Mouse (Mus musculus): Measurements from ENCODE around the gene Prkg1.

Gene Prkg1

GRCm38 (mm10) chr19:31743241-31744045, 21.4 kb downstream of the Prkg1 start:
- DNase-seq: no peak

GRCm38 (mm10) chr19:31714900-31715299, 49.9 kb downstream of the Prkg1 start:
- no peak for DNase-seq

- DNase-seq: no peak
These were observed 50.4 kb downstream of the Prkg1 start for GRCm38 (mm10) chr19:31714418-31714817.

- no peak for DNase-seq
These were observed 51.5 kb downstream of the Prkg1 start for GRCm38 (mm10) chr19:31713321-31713720.

GRCm38 (mm10) chr19:31710336-31710735, 54.5 kb downstream of the Prkg1 start:
- DNase-seq: no peak

- DNase-seq: no peak
These were observed 60.8 kb downstream of the Prkg1 start for GRCm38 (mm10) chr19:31703991-31704390.

GRCm38 (mm10) chr19:31698916-31699315, 65.9 kb downstream of the Prkg1 start:
- DNase-seq: no peak

- DNase-seq: no peak
These were observed 84.0 kb downstream of the Prkg1 start for GRCm38 (mm10) chr19:31680821-31681220.

- DNase-seq: no peak
These were observed 86.5 kb downstream of the Prkg1 start for GRCm38 (mm10) chr19:31678324-31678723.

GRCm38 (mm10) chr19:31671726-31672125, 93.1 kb downstream of the Prkg1 start:
- no peak for DNase-seq

- DNase-seq: no peak
These were observed 99.8 kb downstream of the Prkg1 start for GRCm38 (mm10) chr19:31665007-31665406.

GRCm38 (mm10) chr19:31664159-31664991, 100.5 kb downstream of the Prkg1 start:
- no peak for DNase-seq

- DNase-seq: no peak
These were observed 101.2 kb downstream of the Prkg1 start for GRCm38 (mm10) chr19:31663437-31664158.

GRCm38 (mm10) chr19:31662802-31663201, 102.0 kb downstream of the Prkg1 start:
- DNase-seq: no peak

- DNase-seq: no peak
These were observed 106.0 kb downstream of the Prkg1 start for GRCm38 (mm10) chr19:31658751-31659397.

- DNase-seq: no peak
These were observed 108.6 kb downstream of the Prkg1 start for GRCm38 (mm10) chr19:31656256-31656655.

GRCm38 (mm10) chr19:31655826-31656225, 109.0 kb downstream of the Prkg1 start:
- DNase-seq: no peak

- no peak for DNase-seq
These were observed 110.8 kb downstream of the Prkg1 start for GRCm38 (mm10) chr19:31654022-31654421.

- DNase-seq: no peak
These were observed 114.4 kb downstream of the Prkg1 start for GRCm38 (mm10) chr19:31650452-31650851.

GRCm38 (mm10) chr19:31647492-31647891, 117.3 kb downstream of the Prkg1 start:
- no peak for DNase-seq

- DNase-seq: no peak
These were observed 133.6 kb downstream of the Prkg1 start for GRCm38 (mm10) chr19:31630899-31631869.

- no peak for DNase-seq
These were observed 143.1 kb downstream of the Prkg1 start for GRCm38 (mm10) chr19:31621716-31622115.

Measured in cerebellum, adult 11-12 months (tissue).